11 mouse cellular contexts compared by ENCODE assay signal in genomic region chr9:110660208-110660607, GRCm38 (mm10).
"Had no signal": no experiment of that assay in that cellular context is flagged by ENCODE, and none has a peak within 500 bp of the region (broad histone marks: within the 10 kb centered on the region; RNA-seq: fewer than 3 reads in every experiment).

No protein-coding gene starts in this region.

- H3K9me3 ChIP-seq: kidney, embryonic 15.5 days; limb, embryonic 15.5 days; midbrain, embryonic 13.5 days; stomach, embryonic 15.5 days had no signal

- DNase-seq: kidney, adult 2 months; kidney, postnatal 14 days; layer of hippocampus, adult 9-11 months; layer of hippocampus, postnatal 36 days; lung, adult 18-20 months; thymus, postnatal 36 days had no signal

- H3K27me3 ChIP-seq: kidney, embryonic 15.5 days; limb, embryonic 15.5 days; midbrain, embryonic 13.5 days; stomach, embryonic 15.5 days had no signal

- H3K4me2 ChIP-seq: kidney, embryonic 15.5 days; limb, embryonic 15.5 days; midbrain, embryonic 13.5 days; stomach, embryonic 15.5 days had no signal

- H3K9ac ChIP-seq: kidney, embryonic 15.5 days; limb, embryonic 15.5 days; midbrain, embryonic 13.5 days; stomach, embryonic 15.5 days had no signal

- ATAC-seq: intestine, embryonic 16.5 days; midbrain, embryonic 13.5 days had no signal

- H3K27ac ChIP-seq: kidney, embryonic 15.5 days; limb, embryonic 15.5 days; midbrain, embryonic 13.5 days had no signal

- H3K4me3 ChIP-seq: kidney, embryonic 15.5 days; limb, embryonic 15.5 days; midbrain, embryonic 13.5 days; stomach, embryonic 15.5 days had no signal

- H3K36me3 ChIP-seq: stomach, embryonic 15.5 days had no signal
